Mouse (Mus musculus) erythroblast, embryonic 14.5 days (primary cell): ENCODE data around the gene Abcb9. TPM values are rescaled to one million over a fixed set of nuclear protein-coding genes. Genes with fewer than 3 reads are reported as not detected.

Source experiments
- H3K27me3 ChIP-seq: 2 replicates; pipeline ENCODE4 v1.6.1; 2012; ENCODE audit warnings: inconsistent platforms; ENCODE audit not compliant: control insufficient read depth
- H3K36me3 ChIP-seq: 2 replicates; pipeline ENCODE4 v1.6.1; 2012; ENCODE audit warnings: mild to moderate bottlenecking, inconsistent platforms; ENCODE audit not compliant: control insufficient read depth
- H3K4me1 ChIP-seq: 2 replicates; pipeline ENCODE4 v1.6.1; 2012; ENCODE audit warnings: inconsistent platforms; ENCODE audit not compliant: control insufficient read depth
- H3K4me3 ChIP-seq: replicated peaks from 2 replicates; pipeline ENCODE3; 2012; ENCODE audit warnings: moderate library complexity, mild to moderate bottlenecking, inconsistent platforms
- H3K9me3 ChIP-seq: 2 replicates; pipeline ENCODE4 v1.6.1; 2012; ENCODE audit warnings: low read length, inconsistent platforms, mixed read lengths; ENCODE audit not compliant: control insufficient read depth
- GATA1 ChIP-seq: IDR thresholded peaks from 2 replicates; pipeline ENCODE4 v1.6.1; 2012; ENCODE audit warnings: low read length, inconsistent platforms, mixed read lengths
- TAL1 ChIP-seq: IDR thresholded peaks from 3 replicates; pipeline ENCODE4 v1.6.1; 2012; ENCODE audit warnings: low read length, inconsistent platforms, mixed read lengths
- polyA plus RNA-seq: library from polyadenylated mRNA; stranded (reverse); fragments of >175 nt; gene quantifications from 2 replicates; pipeline ENCODE4 v1.2.3, GENCODE M21; 2012

Abcb9 gene
- polyA plus RNA-seq, 1 experiment, result 4.7 TPM

DNA sequence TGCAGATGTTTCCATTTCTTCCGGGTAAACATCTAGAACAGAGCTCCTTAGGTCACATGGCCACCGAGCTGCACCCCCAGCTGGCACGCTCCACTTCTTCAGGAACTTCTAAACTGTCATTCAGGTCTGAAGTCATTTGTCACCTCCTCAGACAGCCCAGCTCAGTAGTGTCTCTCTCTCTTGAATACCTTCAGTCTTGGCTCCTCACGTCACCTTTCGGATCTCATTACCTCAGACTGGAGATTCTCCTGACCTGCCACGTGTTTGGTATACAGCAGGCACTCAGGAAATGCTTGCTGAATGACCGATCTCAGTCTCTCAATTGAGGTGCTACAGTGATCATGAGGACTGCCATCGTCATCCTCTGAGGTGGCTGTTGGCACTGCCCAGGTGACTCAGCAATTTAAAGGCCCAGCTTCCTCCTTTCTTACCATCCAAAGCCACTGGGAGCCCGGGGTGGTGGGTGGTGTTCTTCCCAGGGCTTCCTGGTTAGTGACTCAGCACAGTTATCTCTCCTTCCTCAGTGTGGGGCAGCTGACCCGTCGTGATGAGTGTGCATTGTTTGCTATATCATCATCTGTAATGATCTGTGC, 43.6 kb downstream of the Abcb9 start:
- Histone ChIP-seq H3K4me1 (peaks cover 70% of the 10 kb centered on the region), H3K27me3 (no peaks in the 10 kb centered on the region), H3K4me3 (peak overlapping the region; percentile 64), H3K9me3 (peaks cover 7% of the 10 kb centered on the region), H3K36me3 (peaks cover 9% of the 10 kb centered on the region; the same call in 1 of the 2 replicates)
- TF ChIP-seq GATA1, result peak; percentile 62
- peak; percentile 58 for TF ChIP-seq TAL1

DNA sequence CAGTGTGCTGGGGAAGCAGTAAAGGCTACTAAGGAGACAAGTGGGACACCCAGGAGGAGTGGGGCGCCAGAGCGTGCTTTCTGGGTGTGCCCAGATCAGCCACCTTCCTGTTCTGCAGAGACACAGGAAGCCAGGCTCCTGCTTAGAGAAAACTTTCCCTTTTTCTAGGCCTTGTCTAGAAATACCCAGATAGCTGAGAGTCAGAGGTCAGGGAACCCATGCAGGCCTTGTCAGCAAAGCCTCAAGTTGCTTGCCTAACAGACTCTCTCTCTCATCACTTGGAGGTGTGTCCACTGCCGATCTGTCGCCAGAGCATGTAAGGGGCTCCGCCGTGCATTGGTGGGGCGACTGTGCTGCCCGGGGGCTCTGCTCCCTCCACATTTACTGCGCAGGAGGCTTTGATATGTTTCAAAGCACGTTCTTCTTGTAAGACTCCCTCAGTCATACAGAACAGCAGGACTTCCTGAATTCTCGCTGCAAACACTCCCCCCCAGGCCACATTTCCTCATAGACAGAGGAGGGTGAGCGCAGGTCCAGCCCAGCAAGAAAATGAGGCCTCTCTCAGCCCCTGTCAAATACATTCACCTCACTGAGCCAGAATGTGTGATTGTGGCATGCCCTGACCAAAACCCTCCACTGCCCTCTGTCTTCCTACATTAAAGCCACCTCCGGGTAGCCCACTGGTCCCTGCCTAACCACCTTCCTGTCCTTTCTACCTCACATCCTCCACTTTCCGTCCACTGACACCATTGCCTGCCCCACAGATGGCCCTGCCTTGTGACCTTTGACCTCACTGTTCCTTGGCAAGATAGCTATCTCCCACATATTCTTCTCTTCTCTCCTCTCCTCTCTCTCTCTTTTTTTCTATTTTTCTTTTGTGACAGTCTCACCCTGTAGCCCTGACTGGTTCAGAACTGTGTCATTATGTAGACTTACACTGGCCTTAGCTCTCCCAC, 45.2 kb downstream of the Abcb9 start:
- TF ChIP-seq GATA1 (no peak), TAL1 (no peak)
- H3K36me3 ChIP-seq, result peaks cover 12% of the 10 kb centered on the region; the same call in 1 of the 2 replicates
- H3K4me3 ChIP-seq, result peak overlapping the region; percentile 64
- H3K4me1 ChIP-seq, result peaks cover 72% of the 10 kb centered on the region
- no peaks in the 10 kb centered on the region for H3K9me3 ChIP-seq
- H3K27me3 ChIP-seq, result no peaks in the 10 kb centered on the region

DNA sequence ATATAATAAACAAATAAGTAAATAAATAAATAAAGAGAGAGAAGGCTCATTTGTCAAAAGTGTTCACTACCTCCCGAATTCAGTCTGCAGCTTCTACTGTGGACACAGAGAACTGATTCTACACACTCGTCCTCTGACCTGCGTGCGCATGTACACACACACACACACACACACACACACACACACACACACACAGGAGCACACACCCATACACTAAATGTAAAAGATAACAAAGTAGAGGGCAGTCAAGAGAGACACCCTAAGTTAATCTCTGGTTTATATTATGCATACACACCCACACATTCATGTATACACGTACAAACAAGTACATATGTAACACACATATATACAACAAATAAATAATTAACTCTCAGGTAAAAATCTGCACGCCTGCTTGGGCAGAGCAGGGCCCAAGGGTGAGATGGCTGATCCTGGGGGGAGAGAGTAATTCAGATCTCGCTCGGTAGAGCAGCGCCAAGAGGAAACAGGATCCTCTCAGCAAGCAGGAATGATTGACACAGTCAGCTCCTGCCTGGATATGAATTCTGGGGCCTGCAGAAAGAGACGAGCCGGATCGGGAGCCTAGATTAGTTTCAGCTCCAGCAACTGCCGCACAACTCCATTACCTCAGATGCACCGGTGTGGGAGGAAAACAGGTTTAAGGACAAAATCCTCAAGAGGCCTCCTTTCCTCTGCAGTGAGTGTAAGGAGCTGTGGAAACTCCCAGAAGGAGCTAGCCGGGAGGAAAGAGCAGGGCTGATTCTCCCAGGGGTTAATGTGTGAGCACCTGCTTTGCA, 46.2 kb downstream of the Abcb9 start:
- H3K4me1 ChIP-seq, result peaks cover 69% of the 10 kb centered on the region

DNA sequence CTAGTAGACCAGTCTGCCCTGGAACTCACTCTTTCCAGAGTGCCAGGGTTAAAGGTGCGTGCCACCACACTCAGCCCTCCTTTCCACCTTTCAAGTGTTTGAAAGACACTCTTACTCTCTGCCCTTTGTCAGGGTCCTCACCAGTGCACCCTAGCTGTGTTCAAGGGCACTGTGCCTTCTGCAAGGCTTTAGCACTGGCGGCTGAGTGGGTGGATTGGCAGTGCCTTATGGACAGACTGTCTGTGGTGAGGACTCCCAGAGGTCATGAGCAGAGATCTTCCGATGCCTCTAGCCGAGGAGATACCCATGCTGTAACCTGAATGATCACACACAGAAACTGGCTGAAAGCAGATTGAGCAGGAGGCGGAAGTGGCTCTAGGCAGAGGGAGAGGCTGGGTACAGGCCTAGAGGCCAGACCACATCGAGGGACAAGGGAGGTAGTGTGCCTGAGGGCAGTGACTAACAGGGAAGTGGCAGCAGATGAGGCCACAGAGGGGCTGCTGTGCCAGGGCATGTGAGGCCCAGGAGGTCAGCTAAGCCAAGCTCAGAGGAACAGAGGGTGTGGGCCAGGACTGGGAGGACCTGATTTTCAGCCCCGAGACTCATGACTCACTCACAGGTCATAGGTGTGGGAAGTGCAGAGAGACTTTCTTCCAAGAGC, 48.7 kb downstream of the Abcb9 start:
- no peak for TF ChIP-seq GATA1
- no peak for TF ChIP-seq TAL1
- H3K4me3 ChIP-seq, result no peak overlapping the region
- peaks cover 12% of the 10 kb centered on the region; the same call in 1 of the 2 replicates for H3K36me3 ChIP-seq
- H3K9me3 ChIP-seq, result no peaks in the 10 kb centered on the region
- H3K27me3 ChIP-seq, result no peaks in the 10 kb centered on the region
- peaks cover 57% of the 10 kb centered on the region for H3K4me1 ChIP-seq

More for the DNA sequence above, 46.2 kb downstream of the Abcb9 start:
- peak overlapping the region; percentile 64 for H3K4me3 ChIP-seq
- TF ChIP-seq GATA1 (no peak), TAL1 (no peak)
- H3K9me3 ChIP-seq, result no peaks in the 10 kb centered on the region
- H3K36me3 ChIP-seq, result peaks cover 12% of the 10 kb centered on the region; the same call in 1 of the 2 replicates
- H3K27me3 ChIP-seq, result no peaks in the 10 kb centered on the region

DNA sequence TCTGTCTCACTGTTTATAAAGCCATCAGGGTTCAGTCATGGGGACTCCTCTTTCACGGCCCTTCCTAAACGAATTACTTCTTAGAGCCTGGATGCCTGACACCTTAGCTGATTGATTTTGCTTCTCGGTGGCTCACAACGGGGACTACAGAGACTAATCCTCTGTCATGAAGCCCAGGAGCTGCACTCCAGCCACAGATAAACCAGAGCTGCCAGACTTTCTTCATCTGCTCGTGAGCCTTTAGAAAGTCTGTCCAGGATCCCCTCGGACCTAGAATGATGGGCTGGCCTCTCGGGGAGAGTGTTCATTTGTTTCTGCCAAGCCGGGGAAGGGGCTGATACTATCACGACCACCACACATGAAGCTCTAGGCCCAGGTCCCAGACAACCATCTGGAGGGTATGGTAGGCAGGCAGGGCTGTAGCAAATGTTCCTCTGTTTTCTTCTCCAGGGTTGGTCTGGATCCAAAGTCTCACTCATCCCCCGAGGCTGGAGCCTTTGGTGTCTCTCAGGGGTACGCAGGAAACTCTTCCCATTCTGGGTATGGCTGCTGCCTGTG, 50.1 kb downstream of the Abcb9 start:
- Histone ChIP-seq H3K27me3 (no peaks in the 10 kb centered on the region), H3K4me3 (no peak overlapping the region), H3K9me3 (no peaks in the 10 kb centered on the region), H3K4me1 (peaks cover 47% of the 10 kb centered on the region), H3K36me3 (peaks cover 9% of the 10 kb centered on the region; the same call in 1 of the 2 replicates)
- TF ChIP-seq TAL1 (no peak), GATA1 (no peak)

DNA sequence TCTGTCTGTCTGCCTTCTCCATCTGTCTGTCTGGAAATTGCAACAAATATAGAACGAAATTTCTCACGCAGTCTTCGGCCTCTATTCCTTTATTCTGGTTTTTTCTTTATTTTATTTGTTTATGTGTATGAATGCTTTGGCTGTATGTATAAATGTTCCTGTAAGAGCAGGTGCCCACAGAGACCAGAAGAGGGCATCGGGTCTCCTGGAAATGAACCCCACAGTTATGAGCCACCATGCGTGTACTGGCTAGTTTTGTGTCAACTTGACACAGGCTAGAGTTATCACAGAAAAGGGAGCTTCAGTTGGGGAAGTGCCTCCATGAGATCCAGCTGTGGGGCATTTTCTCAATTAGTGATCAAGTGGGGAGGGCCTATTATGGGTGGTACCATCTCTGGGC, 51.6 kb downstream of the Abcb9 start:
- H3K4me3 ChIP-seq, result no peak overlapping the region
- H3K27me3 ChIP-seq, result no peaks in the 10 kb centered on the region
- peaks cover 4% of the 10 kb centered on the region; the same call in 1 of the 2 replicates for H3K36me3 ChIP-seq
- peaks cover 41% of the 10 kb centered on the region for H3K4me1 ChIP-seq
- TF ChIP-seq GATA1, result no peak
- TF ChIP-seq TAL1, result no peak
- H3K9me3 ChIP-seq, result no peaks in the 10 kb centered on the region

DNA sequence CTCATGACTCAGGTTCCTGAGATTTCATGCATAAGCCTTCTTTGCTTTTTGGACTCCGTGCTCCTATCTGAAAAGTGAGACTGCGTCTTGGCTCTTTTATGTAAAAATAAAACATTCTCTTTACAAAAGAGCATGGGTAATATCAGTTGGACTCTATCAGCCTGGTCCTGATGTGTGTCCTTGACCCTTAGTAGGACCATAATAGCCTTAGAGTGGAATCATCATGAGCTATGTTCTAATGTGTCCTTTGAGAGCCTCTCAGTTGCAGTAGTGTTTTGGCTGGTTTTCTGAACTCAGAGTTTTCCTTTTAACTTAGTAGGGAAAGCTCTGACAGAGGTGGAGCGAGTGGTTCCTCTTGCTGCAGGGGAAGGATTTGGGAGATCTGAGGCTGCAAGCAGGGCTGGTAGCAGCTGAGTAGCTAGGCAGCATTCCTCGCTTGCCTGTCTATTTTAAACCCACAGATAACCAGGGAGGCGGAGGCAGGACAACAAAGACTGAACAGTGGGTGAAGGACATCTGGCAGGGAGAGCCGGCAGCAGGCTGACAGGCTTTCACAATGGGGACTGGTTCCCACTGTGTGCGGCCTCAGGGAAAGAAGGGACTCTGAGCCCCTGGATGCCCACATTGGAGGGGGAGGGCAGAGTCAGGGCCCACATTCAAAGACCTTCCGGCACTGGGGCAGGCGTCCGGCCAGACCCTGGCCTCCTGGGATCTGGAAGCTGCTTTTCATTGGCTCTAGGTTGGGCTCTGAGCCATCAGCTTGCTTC, 52.2 kb downstream of the Abcb9 start:
- H3K4me3 ChIP-seq, result no peak overlapping the region
- TF ChIP-seq GATA1, result no peak
- H3K4me1 ChIP-seq, result peaks cover 37% of the 10 kb centered on the region
- peaks cover 4% of the 10 kb centered on the region; the same call in 1 of the 2 replicates for H3K36me3 ChIP-seq
- H3K27me3 ChIP-seq, result no peaks in the 10 kb centered on the region
- no peaks in the 10 kb centered on the region for H3K9me3 ChIP-seq
